Mouse (Mus musculus): Measurements from ENCODE around the gene Bicral. TPM values are rescaled to one million over a fixed set of nuclear protein-coding genes. Genes with fewer than 3 reads are reported as not detected.

Bicral gene
- 3.3 and 3.9 TPM in 2 replicates for polyA plus RNA-seq (2015; fragmentation: Nextera tagmentation; extraction: Ambion mirVana)

GRCm38 (mm10) chr17:46857903-46858748, at the start of gene Bicral:
Gene Bicral (minus strand): TSS chr17:46858482.

DNA sequence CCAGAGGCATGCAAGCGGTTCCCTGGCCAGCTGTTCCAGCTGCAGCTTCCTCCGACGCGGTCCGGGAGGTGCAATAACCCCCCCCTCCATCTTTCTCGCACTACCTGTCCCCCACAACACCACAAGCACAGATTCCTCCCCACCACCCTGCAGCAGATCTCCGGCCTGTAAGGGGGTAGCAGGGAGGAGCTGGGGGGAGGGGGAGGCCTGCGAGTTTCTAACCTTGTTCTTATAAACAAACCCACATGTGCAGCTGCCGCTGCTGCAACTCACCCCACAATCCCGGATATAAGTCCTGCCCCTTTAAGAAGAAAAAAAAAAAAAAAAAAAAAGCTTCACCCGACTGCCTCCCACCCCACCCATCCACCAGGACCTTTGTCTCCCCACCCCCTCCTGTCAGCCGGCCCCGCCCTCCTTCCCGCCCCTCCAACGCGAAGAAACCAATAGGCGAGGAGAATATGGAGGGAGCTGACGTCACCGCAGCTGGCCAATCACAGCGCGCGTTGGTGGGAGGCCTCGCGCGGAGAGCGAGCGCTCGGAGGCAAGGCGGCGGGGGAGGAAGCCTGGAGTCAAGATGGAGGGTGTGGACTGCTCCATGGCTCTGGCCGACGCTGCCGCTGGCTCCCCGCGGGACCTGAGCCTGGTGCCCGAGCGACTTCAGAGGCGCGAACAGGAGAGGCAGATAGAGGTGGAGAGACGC, 32.0 kb upstream of the Bicral start, which contains the start of gene Tbcc:
Gene Tbcc, plus strand, starts transcription at position 569 of the 700 bp plus-strand sequence.

GRCm38 (mm10) chr17:46782341-46783221, 75.7 kb downstream of the Bicral start, which contains the start of gene Rpl7l1:
Gene Rpl7l1 (minus strand): TSS chr17:46782672.

GRCm38 (mm10) chr17:46772404-46773277, 85.6 kb downstream of the Bicral start, which contains the start of gene 2310039H08Rik:
Gene 2310039H08Rik (plus strand): TSS chr17:46772635.

GRCm38 (mm10) chr17:46763544-46763943, 94.7 kb downstream of the Bicral start, which contains the start of gene Ptcra:
Gene Ptcra (minus strand): TSS chr17:46763712.

DNA sequence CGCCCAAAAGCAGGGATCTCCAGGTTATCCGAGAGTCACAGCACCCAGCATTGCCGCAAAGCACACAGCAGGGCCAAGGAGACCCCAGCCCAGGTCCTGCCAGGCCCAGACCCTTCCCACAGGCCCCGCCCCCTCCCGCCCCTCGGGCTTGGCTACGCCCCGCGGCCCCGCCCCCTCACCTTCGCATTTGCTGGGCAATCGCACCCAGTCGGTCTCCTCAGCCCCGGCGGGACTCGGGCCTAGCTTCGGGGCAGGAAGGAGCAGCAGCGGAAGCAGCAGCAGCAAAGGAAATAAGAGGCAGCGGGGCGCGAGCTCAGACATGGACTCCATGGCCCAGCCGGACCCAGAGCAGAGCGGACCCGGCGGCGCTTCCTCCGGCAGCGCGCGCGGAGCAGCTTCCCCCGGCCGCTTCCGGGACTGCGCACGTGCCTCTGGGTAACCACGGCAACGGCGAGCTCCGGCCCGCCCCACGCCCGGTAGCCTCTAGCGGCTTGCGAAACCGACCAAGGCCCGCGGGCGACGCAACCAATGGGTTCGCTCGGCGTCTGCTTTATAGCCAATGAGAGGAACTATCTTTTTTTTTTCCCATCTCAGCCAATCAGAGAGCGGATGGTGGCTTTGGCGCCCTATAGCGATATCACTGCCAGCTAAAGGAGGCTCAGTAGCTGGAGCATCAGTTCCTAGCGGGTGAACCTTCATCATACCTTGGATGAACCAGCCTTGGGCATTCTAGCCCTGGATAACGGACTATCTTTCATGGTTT, 106.3 kb downstream of the Bicral start, which contains the start of gene Cnpy3:
Gene Cnpy3, minus strand, starts transcription at position 421 of the 763 bp plus-strand sequence.

Other genes starting within 250 kb of the Bicral start
- gene Ptk7, start 229.0 kb downstream of the Bicral start, polyA plus RNA-seq (2015; fragmentation: Nextera tagmentation; extraction: Ambion mirVana), result 20.2 and 28.0 TPM in 2 replicates
- gene Klc4, start 212.5 kb downstream of the Bicral start, polyA plus RNA-seq (2015; fragmentation: Nextera tagmentation; extraction: Ambion mirVana), result 8.1 and 12.2 TPM in 2 replicates
- 96.7 and 107 TPM in 2 replicates for gene Mrpl2, start 212.3 kb downstream of the Bicral start, polyA plus RNA-seq (2015; fragmentation: Nextera tagmentation; extraction: Ambion mirVana)
- 11.8 and 15.2 TPM in 2 replicates for gene Cul7, start 208.1 kb downstream of the Bicral start, polyA plus RNA-seq (2015; fragmentation: Nextera tagmentation; extraction: Ambion mirVana)
- 31.8 and 34.5 TPM in 2 replicates for gene Rrp36, start 184.1 kb downstream of the Bicral start, polyA plus RNA-seq (2015; fragmentation: Nextera tagmentation; extraction: Ambion mirVana)
- gene Mea1, start 179.7 kb downstream of the Bicral start, polyA plus RNA-seq (2015; fragmentation: Nextera tagmentation; extraction: Ambion mirVana), result 58.9 and 66.0 TPM in 2 replicates
- gene Klhdc3, start 177.6 kb downstream of the Bicral start, polyA plus RNA-seq (2015; fragmentation: Nextera tagmentation; extraction: Ambion mirVana), result 74.7 and 78.1 TPM in 2 replicates
- 18.3 and 24.4 TPM in 2 replicates for gene Ppp2r5d, start 153.4 kb downstream of the Bicral start, polyA plus RNA-seq (2015; fragmentation: Nextera tagmentation; extraction: Ambion mirVana)
- gene Pex6, start 147.0 kb downstream of the Bicral start, polyA plus RNA-seq (2015; fragmentation: Nextera tagmentation; extraction: Ambion mirVana), result 9.2 and 11.7 TPM in 2 replicates
- 0.81 and 1.1 TPM in 2 replicates for gene Gnmt, start 129.3 kb downstream of the Bicral start, polyA plus RNA-seq (2015; fragmentation: Nextera tagmentation; extraction: Ambion mirVana)
- 29.3 and 37.1 TPM in 2 replicates for gene Cnpy3, start 106.3 kb downstream of the Bicral start, polyA plus RNA-seq (2015; fragmentation: Nextera tagmentation; extraction: Ambion mirVana)
- 0.10 and 0.30 TPM in 2 replicates for gene Ptcra, start 94.8 kb downstream of the Bicral start, polyA plus RNA-seq (2015; fragmentation: Nextera tagmentation; extraction: Ambion mirVana)
- gene 2310039H08Rik, start 85.8 kb downstream of the Bicral start, polyA plus RNA-seq (2015; fragmentation: Nextera tagmentation; extraction: Ambion mirVana), result 63.8 and 67.7 TPM in 2 replicates
- gene Rpl7l1, start 75.8 kb downstream of the Bicral start, polyA plus RNA-seq (2015; fragmentation: Nextera tagmentation; extraction: Ambion mirVana), result 83.3 and 83.9 TPM in 2 replicates
- gene Tbcc, start 32.2 kb upstream of the Bicral start, polyA plus RNA-seq (2015; fragmentation: Nextera tagmentation; extraction: Ambion mirVana), result 30.4 and 33.0 TPM in 2 replicates
- gene Prph2, start 52.0 kb upstream of the Bicral start, polyA plus RNA-seq (2015; fragmentation: Nextera tagmentation; extraction: Ambion mirVana), result not detected in 2 replicates
- gene Ubr2, start 152.1 kb upstream of the Bicral start, polyA plus RNA-seq (2015; fragmentation: Nextera tagmentation; extraction: Ambion mirVana), result 11.6 and 12.9 TPM in 2 replicates

Data from spleen, postnatal 0 days (tissue).